Mouse (Mus musculus) bone marrow, adult 2 months (tissue): ENCODE measurements around the gene Spred2.

Experiments
- CTCF ChIP-seq: fragments of 200-500 bp; IDR thresholded peaks from 2 replicates; pipeline ENCODE4 v1.5.1; 2011; ENCODE audit warnings: low read length, control low read depth; ENCODE audit not compliant: control insufficient read depth, insufficient read depth
- POLR2A ChIP-seq: fragments of 200-500 bp; IDR thresholded peaks from 2 replicates; pipeline ENCODE4 v1.6.1; 2011; ENCODE audit warnings: low read depth, mild to moderate bottlenecking, control low read depth, low read length, borderline replicate concordance; ENCODE audit not compliant: control insufficient read depth

DNA sequence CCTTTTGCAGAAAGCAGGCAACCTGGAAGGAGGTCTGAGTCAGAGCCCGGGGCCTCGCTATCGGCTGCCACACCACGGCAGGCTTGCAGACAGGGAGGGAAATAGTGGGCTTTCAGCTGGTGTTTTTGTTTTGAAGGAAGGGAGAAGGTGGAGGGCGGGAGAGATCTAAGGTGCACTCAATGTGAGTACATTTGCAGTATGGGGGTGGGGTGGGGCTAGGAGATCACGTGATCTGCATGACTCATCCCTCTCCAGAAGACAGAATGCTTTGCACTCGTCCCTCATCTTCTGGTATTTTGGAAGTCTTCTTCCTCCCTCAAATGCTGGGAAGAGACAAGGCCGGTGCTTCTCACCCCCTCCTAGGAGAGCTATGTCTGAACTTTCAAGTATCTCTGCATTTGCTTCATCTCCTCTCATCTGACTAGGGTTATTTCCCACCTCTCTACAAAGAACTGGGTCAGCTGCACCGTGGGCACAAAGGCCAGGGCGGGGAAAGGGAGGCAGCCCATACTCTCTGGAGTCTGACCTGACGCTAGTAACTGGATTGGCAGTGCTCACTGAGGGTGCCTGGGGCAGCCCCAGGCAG, 111.3 kb downstream of the Spred2 start:
- TF ChIP-seq CTCF (no peak), POLR2A (no peak)
